Mouse (Mus musculus) neutrophil, adult 5-6 weeks (primary cell): ENCODE data around the gene Cd163l1. TPM values are rescaled to one million over a fixed set of nuclear protein-coding genes. Genes with fewer than 3 reads are reported as not detected.
A peak's percentile ranks its signal among the peaks of the same experiment; 100 is the strongest.

Experiments used
- ATAC-seq: fragments of 151-379, 151-347 bp; 2 replicates; pipeline ENCODE4 v1.8.0; 2017; ENCODE audit warnings: mild to moderate bottlenecking, moderate TSS enrichment; ENCODE audit not compliant: insufficient number of reproducible peaks, poor library complexity, low FRiP score, severe bottlenecking; ENCODE audit errors: extremely low read depth
- total RNA-seq: library from RNA; stranded (forward); fragments of 200-1000 nt; gene quantifications from 2 replicates; pipeline ENCODE4 v1.2.3, GENCODE M21; 2017

Cd163l1 gene
- total RNA-seq, result 0.47 and 1.6 TPM in 2 replicates

- no peak for ATAC-seq
These were observed at the start of gene Cd163l1 for GRCm38 (mm10) chr7:140217967-140218366. Gene Cd163l1 (plus strand): TSS chr7:140218267.

GRCm38 (mm10) chr7:140169386-140169785 is 48.7 kb upstream of the Cd163l1 start:
- ATAC-seq, result no peak

- no peak for ATAC-seq
These were observed 47.2 kb upstream of the Cd163l1 start for GRCm38 (mm10) chr7:140170863-140171262.

DNA sequence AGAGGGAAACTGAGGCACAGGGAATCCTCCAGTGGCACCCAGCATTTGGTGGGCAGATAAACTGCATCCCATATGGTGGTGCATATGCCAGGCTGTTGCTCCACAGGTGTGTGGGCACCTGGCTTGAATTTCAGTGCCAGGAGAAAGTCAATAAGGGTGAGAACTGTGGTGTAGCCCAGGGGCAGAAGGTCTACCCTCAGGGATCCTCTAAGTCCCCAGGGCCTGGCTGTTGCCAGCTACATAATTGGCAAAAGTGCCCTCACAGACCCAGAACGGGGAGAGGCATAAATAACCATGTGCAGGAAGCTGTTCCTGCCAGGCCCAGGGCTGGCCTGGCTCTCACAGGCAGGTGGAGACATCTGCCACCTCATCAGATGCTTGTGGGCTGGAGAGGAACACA is 45.1 kb upstream of the Cd163l1 start, which contains the start of gene Olfr523:
Gene Olfr523 (plus strand): TSS at position 282 of the 400 bp plus-strand sequence.
- no peak for ATAC-seq

- no peak for ATAC-seq
These were observed 38.9 kb upstream of the Cd163l1 start for GRCm38 (mm10) chr7:140179176-140179575.

DNA sequence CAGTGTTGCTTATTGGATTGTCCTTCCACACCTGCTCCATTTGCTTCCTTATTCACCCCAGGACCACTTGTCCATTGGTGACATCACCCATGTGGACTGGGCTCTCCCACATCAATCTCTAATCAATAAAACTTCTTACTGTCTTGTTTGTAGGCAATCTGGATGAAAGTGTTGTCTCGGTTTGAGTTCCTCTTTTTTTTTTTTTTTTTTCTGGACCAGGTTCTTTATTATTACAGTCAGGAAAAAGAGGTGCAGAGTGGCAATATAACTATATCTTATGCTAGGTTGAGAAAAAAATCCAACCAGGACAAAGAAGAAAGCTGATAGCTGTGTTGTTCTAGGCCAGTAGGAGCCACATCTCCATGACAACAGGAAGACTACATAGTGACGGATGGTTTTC is 37.4 kb upstream of the Cd163l1 start:
- no peak for ATAC-seq

GRCm38 (mm10) chr7:140184206-140184605 is 33.9 kb upstream of the Cd163l1 start:
- ATAC-seq, result no peak

DNA sequence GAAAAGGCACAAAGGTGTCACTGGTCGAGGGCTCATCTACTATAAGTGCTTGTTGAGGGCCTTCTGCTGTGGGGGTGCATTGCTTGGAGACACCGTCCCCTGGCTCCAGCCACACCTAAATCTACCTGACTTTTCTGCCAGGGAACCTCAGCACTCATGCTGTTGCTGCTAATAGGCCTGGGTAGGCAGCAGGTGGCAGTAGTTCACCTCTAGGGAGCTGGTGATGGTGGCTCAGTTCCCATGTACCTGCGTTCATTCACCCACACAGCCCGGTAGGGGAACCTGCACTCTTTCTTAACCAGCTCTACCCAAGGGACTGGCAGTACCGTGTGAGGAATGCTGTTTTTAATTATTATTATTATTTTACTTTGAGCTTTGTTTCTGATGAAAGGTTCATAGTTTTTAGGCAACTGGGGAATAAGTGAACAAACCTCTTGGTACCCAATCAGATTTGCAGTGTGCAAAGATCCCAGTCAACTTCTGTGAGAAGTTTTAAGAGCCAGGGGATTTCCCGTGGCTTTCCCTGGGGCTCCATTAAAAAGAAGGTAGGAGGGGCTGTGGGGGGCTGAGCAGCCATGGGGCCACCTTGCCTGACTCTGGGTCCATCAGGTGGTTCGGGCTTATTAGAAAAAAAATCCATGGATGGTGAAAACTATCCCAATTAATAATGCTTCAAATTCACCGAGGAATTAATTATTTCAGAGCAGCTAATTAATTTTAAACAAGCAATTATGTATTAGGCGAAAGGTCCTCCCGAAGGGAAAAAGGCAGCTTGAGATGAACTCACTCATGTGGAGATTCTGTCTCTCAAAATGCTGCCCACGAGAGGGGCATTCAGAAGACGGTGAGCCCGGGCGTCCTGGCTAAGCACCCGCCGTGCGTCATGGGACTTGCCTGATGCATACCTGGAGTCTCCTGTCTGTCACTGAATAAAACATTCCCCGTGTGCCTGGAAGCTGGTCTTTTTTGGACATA is 31.1 kb upstream of the Cd163l1 start:
- no peak for ATAC-seq

GRCm38 (mm10) chr7:140187721-140188390 is 30.2 kb upstream of the Cd163l1 start:
- no peak for ATAC-seq

- ATAC-seq, result no peak
These were observed 29.4 kb upstream of the Cd163l1 start for GRCm38 (mm10) chr7:140188391-140189328.

GRCm38 (mm10) chr7:140190435-140190834 is 27.6 kb upstream of the Cd163l1 start:
- ATAC-seq, result no peak

DNA sequence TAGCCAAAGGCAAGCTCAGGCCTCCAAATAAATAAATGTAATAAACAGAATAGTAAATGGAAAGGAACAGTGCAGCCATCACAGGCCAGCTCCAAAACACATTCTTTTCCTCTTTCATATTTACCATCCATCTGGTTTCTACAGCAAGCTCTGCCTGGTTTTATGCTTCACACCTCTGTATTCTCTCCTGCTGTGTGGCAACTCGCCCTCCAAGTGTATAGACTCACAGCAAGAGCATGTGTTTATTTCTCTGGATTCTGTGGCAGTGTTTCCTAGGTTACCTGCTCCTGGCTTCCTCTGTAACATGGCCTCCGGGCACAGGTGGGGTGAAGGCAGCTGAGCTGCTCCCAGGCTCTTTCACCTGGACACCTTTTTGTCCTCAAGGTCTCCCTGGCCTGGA is 25.6 kb upstream of the Cd163l1 start:
- no peak for ATAC-seq

- no peak for ATAC-seq
These were observed 25.2 kb upstream of the Cd163l1 start for GRCm38 (mm10) chr7:140192851-140193250.

DNA sequence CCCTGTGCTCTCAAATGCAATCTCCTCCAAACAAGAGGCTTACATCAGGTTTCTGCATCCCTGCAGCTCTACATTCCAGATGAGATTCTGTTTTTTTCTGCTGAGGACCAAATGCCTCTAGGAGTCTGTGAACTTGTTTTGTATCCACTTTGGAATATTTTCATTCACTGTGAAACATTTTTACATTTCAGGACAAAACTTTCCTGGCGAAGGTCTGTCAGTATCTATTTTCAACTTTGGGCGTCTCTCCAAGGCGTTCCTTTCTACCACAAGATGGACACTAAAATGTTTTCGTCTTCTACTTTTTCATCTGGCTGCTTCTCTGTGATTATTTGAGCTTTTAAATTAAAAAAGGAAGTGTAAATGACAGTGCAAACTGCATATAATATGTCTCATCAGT is 24.0 kb upstream of the Cd163l1 start:
- no peak for ATAC-seq

GRCm38 (mm10) chr7:140196002-140196401 is 22.1 kb upstream of the Cd163l1 start:
- ATAC-seq, result no peak

- ATAC-seq, result no peak
These were observed 17.0 kb upstream of the Cd163l1 start for GRCm38 (mm10) chr7:140201090-140201489.

- ATAC-seq, result no peak
These were observed 12.2 kb upstream of the Cd163l1 start, which contains the start of gene Olfr524 for GRCm38 (mm10) chr7:140205864-140206263. Gene Olfr524 (minus strand): TSS chr7:140205964.

GRCm38 (mm10) chr7:140206904-140207303 is 11.2 kb upstream of the Cd163l1 start:
- ATAC-seq, result no peak

DNA sequence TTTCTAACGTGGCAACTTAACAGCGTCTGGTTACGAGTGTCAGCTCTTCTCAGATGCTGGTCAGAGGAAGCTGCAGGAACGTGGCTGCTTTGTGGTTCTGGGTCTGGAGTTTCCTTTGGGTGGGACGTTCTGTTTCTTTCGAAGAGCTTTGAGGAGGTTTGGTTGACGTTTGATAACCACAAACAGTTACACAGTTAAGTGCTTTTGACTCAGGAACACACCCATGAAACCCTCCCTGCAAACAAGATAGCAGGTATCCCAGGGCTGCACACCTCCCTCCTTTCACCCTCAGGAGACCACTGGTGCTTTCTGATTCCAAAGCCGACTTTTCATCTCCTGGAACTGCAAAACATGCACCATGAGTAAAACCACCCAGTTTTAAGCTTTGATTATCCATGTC is 9.9 kb upstream of the Cd163l1 start:
- peak; percentile 33; the same call in 1 of the 2 replicates for ATAC-seq
